Mouse (Mus musculus) lung, adult 2 months (tissue): Measurements from ENCODE around the gene Gm21972.

ENCODE experiments used
- CTCF ChIP-seq: fragments of 200-500 bp; IDR thresholded peaks from 2 replicates; pipeline ENCODE4 v1.5.1; 2011; ENCODE audit warnings: mild to moderate bottlenecking, low read length, control low read depth; ENCODE audit not compliant: insufficient read depth
- POLR2A ChIP-seq: fragments of 200-500 bp; IDR thresholded peaks from 2 replicates; pipeline ENCODE4 v1.6.1; 2011; ENCODE audit warnings: low read depth, mild to moderate bottlenecking, control low read depth, low read length, borderline replicate concordance; ENCODE audit errors: extremely low read depth

GRCm38 (mm10) chr1:86111779-86112178 lies 21.7 kb upstream of the Gm21972 start, which contains the start of gene Htr2b:
- TF ChIP-seq CTCF (no peak), POLR2A (no peak)
